Mouse (Mus musculus): ENCODE results near the gene Zfp316.
A peak's percentile ranks its signal among the peaks of the same experiment; 100 is the strongest.

Gene Zfp316

DNA sequence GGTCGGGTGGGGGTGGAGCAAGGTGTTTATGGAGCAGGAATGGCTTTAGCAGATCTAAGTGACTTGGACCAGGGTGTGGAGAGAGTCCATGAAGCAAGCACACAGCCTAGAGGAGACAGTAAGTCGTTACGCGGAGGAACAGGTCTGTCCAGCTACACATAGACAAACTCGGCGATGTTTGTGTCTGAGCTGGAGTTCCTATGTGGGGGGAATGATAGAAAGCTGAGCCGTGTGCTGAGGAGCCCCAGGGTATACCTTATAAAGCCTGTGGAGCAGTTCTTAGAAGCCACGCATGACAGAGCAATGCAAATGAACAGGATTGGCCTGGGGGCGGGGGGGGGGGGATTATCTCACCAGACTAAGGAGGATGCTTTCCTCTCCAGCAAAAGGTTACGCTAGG is 9.4 kb upstream of the Zfp316 start:
- no peak for DNase-seq (ENCODE audit: low spot score)

- no peak for DNase-seq (ENCODE audit: low spot score)
These were observed 5.9 kb upstream of the Zfp316 start for GRCm38 (mm10) chr5:143275761-143276160.

DNA sequence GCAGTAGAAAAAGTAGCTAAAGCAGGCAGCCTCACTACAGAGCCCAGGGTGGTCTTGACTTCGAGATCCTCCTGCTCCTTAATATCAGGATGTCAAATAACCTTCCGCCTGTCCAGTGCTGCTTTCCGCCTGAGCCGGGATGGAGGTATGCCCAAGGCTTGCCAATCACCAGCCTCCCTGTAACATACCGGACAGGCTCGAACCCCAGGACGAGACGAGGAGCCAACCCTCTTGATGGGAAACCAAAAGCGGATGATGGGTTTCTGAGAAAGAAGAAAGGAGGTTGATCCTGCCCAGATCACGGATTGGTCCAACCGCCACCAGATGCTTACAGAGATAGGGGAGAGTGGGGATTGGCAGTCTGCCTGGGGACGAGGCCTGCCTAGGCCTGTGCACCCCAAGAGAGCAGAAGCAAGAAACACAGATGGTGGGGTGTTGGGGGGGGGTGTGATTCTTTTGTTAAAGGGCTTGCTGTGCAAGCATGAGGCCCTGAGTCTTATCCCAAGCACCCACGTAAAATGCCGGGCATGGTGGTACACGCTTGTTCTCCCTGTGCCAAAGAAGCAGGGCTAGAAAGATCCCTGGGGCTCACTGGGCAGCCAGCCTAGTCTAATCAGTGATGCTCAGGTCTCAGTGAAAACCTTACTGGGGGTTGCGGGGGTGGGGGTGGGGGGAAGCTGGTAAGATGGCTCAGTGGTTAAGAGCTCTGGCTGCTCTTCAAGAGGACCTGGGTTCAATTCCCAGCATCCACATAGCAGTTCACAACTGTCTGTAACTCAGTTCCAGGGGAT is 2.9 kb upstream of the Zfp316 start:
- DNase-seq (ENCODE audit: low spot score), result no peak

DNA sequence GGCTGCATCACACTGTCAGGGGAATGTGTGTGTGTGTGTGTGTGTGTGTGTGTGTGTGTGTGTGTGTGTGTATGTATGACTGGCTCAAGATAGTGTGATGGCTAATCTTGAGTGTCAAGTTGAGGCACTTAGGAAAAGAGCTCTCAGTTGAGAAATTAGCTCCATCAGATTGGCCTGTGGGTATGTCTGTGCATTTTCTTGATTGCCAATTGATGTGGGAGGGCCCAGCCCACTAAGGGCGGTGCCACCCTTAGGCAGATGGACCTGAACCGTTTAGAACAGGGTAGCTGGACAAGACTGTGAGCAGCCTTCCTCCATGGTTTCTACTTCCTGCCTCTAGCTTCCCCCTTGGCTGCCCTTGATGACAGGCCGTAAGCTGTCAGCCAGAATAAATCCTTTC is 2.3 kb upstream of the Zfp316 start:
- no peak for DNase-seq (ENCODE audit: low spot score)

DNA sequence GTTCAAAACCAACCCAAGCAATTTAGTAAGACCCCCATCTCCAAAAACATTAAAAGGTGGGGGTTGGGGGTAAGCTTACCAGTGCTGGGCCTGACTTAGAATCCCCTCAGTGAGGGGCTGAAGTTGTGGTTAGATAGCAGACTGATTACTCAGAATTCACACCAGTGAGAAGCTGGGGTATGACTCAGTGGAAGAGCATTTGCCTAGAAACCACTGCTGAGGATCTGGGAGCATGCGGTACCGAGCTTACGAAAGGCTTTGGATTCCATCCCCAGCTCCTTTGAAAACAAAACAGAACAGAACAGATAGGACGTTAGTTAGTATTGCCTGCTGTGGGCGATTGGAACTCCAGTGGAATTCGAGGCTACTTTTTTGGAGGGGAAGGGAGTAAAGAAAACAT is 1.8 kb upstream of the Zfp316 start:
- DNase-seq (ENCODE audit: low spot score), result no peak

DNA sequence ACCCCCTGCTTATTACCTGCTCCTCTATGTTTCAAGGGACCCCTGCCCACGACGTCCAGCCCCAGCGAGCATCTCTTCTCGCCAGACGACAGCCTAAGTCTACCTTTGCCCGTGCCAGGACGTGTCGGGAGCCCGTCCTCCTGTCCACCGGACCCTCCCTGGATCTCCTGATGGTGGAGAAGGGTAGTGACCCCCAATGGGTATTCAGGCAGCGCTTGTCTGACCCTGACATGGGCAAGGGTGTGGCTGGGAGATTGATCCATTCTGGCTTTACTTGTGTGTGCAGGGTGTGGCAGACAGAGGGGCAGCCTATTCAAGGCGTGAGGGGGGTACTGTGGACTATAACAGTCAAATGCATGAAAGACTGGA is 313 bp upstream of the Zfp316 start:
- no peak for DNase-seq (ENCODE audit: low spot score)

DNA sequence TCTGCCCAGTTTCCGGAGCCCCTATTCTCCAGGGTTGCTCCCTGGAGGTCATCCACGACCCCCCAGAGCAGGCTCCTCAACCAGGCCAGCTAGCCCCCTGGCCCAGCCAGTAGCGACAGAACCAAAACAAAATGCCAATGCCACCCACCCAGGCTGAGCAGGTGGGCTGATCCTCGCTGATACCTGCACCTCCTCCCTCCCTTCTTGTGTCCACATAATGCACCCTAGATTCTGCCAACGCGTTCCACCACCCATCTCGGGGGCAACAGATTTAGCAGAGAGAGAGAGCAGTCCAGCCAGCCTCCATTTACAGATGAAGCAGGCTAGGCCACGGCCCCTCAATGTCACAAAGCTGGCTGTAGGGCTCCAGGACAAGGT is 848 bp downstream of the Zfp316 start:
- DNase-seq (ENCODE audit: low spot score), result no peak

DNA sequence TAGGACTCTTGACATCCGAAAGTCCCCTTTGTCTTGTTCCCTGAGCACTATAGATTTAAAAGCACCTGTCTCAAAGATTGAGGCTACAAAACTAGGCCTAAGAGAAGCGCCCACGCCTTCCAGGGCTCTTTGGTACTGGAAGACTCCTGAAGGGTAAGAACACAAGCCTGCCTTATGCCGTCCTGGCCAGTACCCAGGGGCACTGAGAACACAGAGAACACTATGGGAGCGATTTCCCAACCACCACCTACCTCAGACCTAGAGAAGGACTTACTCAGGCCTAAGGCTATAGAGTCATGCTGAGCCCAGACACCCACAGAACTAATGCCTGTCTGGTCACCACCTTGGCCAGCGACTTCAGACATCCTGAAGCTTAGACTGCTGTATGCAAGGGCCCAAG is 3.0 kb downstream of the Zfp316 start:
- no peak for DNase-seq (ENCODE audit: low spot score)

DNA sequence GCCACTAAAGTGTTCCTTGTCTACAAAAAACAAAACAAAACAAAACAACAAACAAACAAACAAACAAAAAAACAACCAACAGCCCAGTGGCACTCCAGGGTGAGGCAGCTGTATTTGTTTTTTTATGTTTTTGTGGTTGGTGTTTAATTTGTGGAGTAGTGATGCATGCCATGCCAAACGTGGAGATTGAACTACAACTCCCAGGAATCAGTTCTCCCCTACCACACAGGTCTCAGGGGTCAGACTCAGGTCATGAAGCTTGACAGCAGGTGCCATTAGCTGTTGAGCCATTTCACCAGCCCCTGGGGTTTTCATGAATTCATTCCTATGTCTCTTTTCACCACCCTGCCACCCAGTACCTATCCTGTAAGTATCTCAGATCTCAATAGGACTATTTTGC is 4.4 kb downstream of the Zfp316 start:
- no peak for DNase-seq (ENCODE audit: low spot score)

- DNase-seq (ENCODE audit: low spot score), result no peak
These were observed 5.1 kb downstream of the Zfp316 start for GRCm38 (mm10) chr5:143264689-143265088.

DNA sequence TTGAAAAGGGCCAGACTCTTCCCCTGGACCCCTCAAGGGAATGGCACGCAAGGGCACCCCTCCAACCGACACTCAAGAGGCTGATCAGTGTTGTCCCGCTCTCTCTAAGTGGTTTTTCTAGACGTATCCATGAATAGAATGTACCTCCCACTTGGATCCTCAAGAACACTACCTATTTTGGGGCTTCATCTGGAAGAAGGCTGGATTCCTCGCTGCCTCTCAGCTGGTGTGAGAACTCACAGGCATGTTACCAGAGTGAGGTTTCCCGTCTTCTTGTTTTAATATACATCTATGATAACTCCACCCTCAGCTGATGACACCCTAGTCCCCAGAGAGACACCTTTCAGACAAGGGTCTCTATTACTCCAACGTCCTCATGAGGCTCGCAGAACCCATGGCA is 8.2 kb downstream of the Zfp316 start:
- DNase-seq (ENCODE audit: low spot score), result no peak

DNA sequence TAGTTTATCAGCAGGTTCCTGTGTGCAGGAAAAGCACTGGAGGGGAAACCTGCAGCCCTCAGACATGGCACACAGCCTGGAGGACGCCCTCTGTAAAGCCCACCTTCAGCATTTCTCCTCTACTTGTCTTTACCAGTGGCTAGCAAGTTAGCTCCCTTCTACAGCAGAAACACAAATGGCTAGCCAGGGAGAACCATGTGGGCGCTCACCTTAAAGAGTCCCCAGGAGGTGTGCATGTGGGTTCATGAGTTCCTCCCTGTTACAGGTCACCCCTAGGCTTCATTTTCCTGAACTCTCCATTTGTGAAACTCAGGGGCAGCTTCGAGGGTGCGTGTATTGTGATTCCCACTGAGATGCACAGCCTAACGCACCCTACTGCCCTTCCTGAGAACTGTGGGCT is 14.0 kb downstream of the Zfp316 start:
- DNase-seq (ENCODE audit: low spot score), result no peak

GRCm38 (mm10) chr5:143255131-143255519 is 14.7 kb downstream of the Zfp316 start:
- no peak for DNase-seq (ENCODE audit: low spot score)

- no peak for DNase-seq (ENCODE audit: low spot score)
These were observed 15.2 kb downstream of the Zfp316 start for GRCm38 (mm10) chr5:143254487-143255130.

DNA sequence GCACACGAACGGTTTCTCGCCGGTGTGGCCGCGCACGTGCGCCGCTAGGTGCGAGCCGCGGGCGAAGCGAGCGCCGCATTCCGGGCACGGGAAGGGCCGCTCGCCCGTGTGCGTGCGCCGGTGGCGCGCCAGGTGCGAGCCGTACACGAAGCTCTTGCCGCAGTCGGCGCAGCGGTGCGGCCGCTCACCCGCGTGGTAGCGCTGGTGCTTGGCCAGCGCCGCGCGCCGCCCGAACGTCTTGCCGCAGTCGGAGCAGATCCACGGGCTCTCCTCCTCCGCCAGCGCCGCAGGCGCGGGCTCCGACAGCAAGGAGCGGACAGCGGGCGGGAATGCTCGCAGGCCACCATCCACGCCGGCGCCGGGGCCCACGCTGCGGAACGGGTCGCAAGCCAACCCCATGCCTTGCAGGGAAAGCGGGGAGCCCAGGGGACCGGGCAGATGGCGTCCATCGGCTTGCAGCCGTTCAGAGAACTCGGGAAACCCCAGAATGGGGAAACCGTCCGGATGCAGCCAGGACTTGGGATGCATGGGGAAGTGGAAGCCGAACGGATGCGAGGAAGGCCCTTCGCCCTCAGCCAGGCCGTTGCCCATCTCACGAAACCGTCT is 15.8 kb downstream of the Zfp316 start:
- no peak for DNase-seq (ENCODE audit: low spot score)

DNA sequence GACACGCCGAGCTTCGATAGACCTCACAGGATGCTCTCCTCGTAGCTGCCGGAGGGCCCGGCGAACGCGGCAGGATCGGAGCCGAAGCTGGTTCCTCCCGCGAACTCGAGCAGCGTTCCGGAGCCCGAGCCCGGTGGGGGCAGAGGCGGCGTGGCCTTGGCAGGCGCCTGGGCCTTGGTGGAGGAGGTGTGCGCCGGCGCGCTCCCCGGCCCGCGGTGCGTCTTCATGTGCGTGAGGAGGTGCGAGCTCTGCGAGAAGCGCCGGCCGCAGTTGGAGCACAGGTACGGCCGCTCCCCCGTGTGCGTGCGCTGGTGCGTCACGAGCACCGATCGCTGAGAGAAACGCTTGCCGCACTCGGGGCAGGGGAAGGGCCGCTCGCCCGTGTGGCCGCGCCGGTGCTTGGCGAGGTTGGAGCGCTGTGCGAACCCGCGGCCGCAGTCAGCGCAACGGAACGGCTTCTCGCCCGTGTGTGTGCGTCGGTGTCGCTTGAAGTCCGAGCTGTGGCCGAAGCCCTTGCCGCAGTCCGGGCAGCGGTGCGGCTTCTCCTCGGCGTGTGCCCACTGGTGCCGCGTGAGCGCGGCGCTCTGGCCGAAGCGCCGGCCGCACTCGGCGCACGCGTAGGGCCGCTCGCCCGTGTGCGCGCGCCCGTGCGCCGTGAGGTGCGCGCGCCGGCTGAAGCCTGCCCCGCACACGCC is 16.5 kb downstream of the Zfp316 start:
- DNase-seq (ENCODE audit: low spot score), result no peak

- no peak for DNase-seq (ENCODE audit: low spot score)
These were observed 17.0 kb downstream of the Zfp316 start for GRCm38 (mm10) chr5:143252791-143253185.

- no peak for DNase-seq (ENCODE audit: low spot score)
These were observed 17.8 kb downstream of the Zfp316 start for GRCm38 (mm10) chr5:143252039-143252438.

DNA sequence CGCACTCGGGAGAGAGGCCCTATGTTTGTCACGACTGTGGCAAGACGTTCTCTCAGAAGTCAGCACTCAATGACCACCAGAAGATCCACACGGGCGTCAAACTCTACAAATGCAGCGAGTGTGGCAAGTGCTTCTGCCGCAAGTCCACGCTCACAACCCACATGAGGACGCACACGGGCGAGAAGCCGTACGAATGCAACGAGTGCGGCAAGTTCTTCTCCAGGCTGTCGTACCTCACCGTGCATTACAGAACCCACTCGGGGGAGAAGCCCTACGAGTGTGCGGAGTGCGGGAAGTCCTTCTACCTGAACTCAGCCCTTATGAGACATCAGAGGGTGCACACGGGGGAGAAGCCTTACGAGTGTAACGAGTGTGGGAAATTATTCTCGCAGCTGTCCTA is 24.9 kb downstream of the Zfp316 start:
- DNase-seq (ENCODE audit: low spot score), result no peak

DNA sequence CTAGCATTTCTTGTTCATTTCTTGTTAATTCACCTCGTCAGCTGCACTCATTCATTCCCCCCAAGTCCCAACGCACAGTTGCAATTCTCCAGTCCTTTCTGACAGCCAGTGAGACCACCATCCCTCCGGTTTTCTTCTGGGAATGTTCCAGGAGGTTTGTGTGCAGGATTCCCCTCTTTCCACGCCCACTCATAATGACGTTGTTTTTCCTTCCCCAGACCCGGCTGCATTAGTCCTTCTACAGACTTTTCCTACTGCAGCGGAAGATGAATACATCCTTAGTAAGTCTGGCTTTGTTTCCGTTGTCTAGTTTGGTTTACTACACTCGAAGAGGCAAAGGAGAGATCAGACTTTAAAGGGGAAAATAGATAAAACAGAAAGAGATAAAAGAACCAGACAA is 33.8 kb downstream of the Zfp316 start:
- DNase-seq (ENCODE audit: low spot score), result no peak

GRCm38 (mm10) chr5:143235028-143235693 is 34.7 kb downstream of the Zfp316 start, which contains the start of gene Zfp12:
Gene Zfp12, plus strand, starts transcription at chr5:143235163.
- DNase-seq (ENCODE audit: low spot score), result peak; percentile 95

DNA sequence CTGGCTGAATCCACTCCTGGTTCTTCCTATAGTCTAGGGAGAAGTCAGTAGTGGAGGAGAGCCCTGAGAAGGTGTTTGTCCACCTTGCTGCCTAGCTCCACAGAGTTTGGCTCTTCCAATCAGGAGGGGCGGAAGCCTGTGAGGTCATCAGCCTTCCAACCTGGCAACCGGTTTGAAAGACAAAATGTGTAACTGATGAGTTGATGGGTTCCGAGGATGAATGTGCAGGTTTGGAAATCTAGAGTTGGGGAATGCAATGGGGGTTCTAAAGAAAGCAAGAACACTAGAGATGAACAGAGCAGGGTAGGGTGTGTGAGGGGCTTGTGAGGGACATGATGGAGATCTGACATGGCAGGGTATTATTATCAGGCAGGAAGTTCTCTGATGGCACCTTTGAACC is 43.0 kb downstream of the Zfp316 start, which contains the start of gene Spdye4a:
Gene Spdye4a (minus strand): TSS at position 101 of the 400 bp plus-strand sequence.
- no peak for DNase-seq (ENCODE audit: low spot score)

Data from layer of hippocampus, adult 11-12 months (tissue).